Mouse (Mus musculus) adrenal gland, postnatal 4 days (tissue): Measurements from ENCODE around the gene Hexim1. TPM values are rescaled to one million over a fixed set of nuclear protein-coding genes. Genes with fewer than 3 reads are reported as not detected.

Source experiments
- DNase-seq, 2 experiments: peaks; one replicate each; pipeline ENCODE4 v3.0.0; 2021 to 2022; ENCODE audit warnings: low spot score in 2 of 2, mixed read lengths in 2 of 2
- long read RNA-seq, 2 experiments: library from polyadenylated mRNA; stranded (forward); transcript quantifications; one replicate each; pipeline ENCODE4 v2.0.0; 2021
- total RNA-seq, 2 experiments: library from RNA; stranded (reverse); gene quantifications; 2 replicates each; pipeline ENCODE4 v1.2.3; 2021

Gene Hexim1
- total RNA-seq, result 10 to 100 TPM; 50.6 to 53.4 TPM
- long read RNA-seq, experiment 1, transcript Hexim1-201 (1 exons, 3,495 nt), result major isoform, 14 of 14 reads
- long read RNA-seq, experiment 1, partial matches to known transcripts, result 0 of 14 reads
- long read RNA-seq, experiment 1, other reads (novel, unspliced or antisense), result 0 of 14 reads
- long read RNA-seq, experiment 2, transcript Hexim1-201 (1 exons, 3,495 nt), result major isoform, 26 of 26 reads
- long read RNA-seq, experiment 2, partial matches to known transcripts, result 0 of 26 reads
- long read RNA-seq, experiment 2, other reads (novel, unspliced or antisense), result 0 of 26 reads

- DNase-seq, result peak; percentile 98 to 100
Observed at GRCm38 (mm10) chr11:103116008-103116818, at the start of gene Hexim1. Gene Hexim1 (plus strand): TSS chr11:103116231.

- DNase-seq, result no peak
Observed at GRCm38 (mm10) chr11:103067051-103067361, 49.0 kb upstream of the Hexim1 start.

DNA sequence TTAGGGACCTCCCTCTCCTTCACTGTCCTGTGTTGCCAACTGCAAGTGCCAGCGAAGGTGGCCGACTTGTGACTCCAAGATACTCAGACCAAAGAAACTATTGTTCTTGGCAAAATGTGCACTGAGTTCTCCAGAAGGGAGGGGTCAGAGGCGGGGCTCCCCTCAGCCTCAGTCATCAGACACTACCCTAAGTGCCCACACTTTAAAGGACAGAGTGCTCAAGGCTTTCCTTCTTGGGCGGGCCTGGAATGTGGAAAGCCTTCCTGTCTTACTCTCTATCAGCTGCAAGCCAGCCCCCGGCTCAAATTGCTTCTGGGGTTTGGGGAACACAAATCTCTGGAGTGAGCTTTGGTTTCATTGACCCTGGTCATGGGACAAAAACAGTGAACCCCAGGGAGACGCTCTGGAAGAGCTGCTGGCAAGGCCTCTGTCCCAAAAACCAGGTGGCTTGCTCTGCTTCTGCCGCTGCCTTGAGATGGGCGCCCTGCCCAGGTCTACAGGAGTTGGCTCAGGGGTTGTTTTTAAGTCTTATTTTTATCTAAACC, 48.5 kb upstream of the Hexim1 start:
- DNase-seq, result no peak

DNA sequence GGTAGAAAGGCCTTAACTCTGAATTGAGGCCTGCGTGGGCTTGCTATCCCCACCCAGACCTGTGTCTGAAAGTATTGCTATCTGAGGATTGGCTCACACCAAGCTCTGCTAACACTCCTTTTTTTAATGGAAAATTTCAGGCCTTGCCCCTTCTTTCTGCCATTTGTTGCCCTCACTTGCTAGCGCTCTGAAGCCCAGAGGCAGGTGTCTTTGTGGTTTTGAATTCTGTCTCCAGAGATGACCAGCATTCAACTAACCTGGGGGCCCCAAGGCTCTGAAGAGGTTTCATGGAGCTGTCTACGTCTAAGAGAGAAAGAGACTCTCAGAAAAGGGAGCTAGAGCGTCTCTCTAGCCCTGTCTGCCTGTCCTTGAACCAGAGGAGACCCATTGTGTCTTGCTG, 47.8 kb upstream of the Hexim1 start:
- no peak for DNase-seq

- DNase-seq, result no peak
Observed at GRCm38 (mm10) chr11:103068884-103069283, 47.1 kb upstream of the Hexim1 start.

GRCm38 (mm10) chr11:103069731-103070130, 46.3 kb upstream of the Hexim1 start:
- DNase-seq, result no peak

GRCm38 (mm10) chr11:103070322-103070880, 45.6 kb upstream of the Hexim1 start:
- no peak for DNase-seq

DNA sequence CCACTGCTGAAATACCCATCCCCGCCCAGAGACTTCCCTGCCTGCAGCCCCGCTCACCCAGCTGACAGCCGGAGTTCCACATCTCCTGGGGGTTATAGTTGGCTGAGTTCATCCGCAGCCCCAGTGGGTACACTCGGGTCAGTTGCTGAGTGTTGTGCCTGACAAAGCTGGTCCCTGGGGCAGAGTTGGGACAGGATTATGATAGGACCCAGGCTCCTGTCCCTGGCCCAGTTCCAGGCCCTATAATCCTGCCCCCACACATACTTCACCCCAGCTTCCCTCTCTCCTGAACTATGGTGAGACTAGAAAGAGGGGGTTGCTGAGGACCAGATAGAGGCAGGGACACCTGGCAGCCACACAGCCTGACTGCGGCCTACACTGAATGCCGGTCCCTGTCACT, 42.4 kb upstream of the Hexim1 start:
- DNase-seq, result no peak

DNA sequence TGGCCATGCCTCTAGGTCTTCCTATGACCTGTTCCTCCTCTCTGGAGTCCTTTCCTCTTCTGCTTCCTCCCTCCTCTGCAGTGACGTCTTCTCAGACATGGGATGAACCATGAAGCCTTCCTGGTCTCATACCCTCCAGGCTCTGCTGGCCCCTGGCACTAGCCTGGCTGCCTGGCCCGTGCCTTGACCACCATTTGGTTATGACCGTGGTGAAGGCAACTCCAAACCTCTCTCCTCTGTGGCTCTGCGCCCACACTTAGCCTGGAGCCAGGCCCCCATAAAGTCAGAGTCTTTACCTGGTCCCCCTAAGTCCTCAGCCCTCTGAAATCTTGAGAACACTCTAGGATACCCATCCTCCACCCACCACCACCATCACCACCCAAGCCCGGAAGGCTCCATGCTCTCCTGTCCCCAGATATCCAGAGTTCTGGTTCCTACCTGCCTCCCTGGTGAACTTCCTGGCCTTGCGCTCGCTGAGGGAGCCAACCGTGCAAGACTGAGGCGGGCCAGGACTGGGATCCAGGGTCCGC, 41.8 kb upstream of the Hexim1 start:
- DNase-seq, result no peak

- DNase-seq, result no peak
Observed at GRCm38 (mm10) chr11:103074796-103075323, 41.2 kb upstream of the Hexim1 start.

- DNase-seq, result no peak
Observed at GRCm38 (mm10) chr11:103076010-103076409, 40.0 kb upstream of the Hexim1 start.

DNA sequence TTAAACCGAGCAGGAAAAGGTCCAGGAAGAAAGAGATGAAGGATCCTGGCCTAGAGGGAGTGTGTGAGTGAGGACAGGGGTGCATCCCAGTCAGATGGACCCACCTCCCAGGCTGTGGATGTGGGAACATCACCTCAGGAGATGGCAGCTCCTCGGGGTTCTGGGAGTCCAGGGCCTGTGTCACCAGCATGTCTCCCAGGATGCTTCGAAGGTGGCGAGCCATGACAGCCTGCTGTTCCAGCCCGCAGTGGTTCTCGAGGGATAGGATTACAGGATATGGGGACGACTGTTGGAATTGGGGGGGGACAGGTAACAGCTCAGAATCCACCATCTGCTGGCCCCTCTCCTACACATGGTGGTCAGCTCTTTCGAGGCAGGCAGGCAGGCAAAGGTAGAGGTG, 39.5 kb upstream of the Hexim1 start:
- no peak for DNase-seq

GRCm38 (mm10) chr11:103078131-103078530, 37.9 kb upstream of the Hexim1 start:
- DNase-seq, result no peak

DNA sequence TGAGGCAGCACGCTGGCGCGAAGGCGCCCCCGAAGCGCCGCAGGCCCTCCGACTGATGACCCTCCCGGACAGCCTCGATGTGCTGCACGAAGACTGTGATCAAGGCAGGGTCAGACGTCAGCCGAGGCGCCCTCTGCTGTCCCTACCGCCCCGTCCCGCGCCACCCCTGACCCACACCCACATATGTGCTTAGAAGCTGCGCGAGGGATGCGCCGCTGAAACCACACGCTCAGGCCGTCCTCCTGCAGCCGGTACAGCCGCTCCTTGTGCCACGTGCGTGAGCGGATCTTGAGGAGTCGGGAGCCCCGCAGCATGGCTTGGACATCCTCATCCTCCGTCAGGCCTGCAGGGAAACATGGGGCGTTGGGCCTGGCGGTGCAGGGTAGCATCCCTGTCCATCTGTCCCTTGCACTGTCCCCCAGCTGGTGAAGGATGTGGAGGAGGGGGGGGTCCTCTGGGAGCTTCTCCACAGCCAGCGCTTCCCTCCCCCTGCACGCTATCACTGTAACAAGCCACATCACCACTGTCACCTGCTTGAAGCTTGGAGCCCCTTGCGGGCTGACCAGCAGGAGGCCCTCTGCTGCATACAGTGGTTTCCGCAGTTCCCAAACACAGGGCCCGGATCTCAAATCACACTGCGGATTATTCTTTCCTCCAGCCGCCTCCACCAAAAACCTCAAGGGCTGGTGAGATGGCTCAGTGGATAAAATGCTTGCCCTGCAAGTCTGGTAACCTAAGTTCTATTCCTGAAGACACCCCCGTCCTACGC, 35.5 kb upstream of the Hexim1 start:
- DNase-seq, result no peak

- DNase-seq, result no peak
Observed at GRCm38 (mm10) chr11:103081631-103082030, 34.4 kb upstream of the Hexim1 start.

GRCm38 (mm10) chr11:103093306-103093705, 22.7 kb upstream of the Hexim1 start:
- no peak for DNase-seq

- no peak for DNase-seq
Observed at GRCm38 (mm10) chr11:103093862-103094833, 21.9 kb upstream of the Hexim1 start.

- no peak for DNase-seq
Observed at GRCm38 (mm10) chr11:103095107-103095670, 20.8 kb upstream of the Hexim1 start.

DNA sequence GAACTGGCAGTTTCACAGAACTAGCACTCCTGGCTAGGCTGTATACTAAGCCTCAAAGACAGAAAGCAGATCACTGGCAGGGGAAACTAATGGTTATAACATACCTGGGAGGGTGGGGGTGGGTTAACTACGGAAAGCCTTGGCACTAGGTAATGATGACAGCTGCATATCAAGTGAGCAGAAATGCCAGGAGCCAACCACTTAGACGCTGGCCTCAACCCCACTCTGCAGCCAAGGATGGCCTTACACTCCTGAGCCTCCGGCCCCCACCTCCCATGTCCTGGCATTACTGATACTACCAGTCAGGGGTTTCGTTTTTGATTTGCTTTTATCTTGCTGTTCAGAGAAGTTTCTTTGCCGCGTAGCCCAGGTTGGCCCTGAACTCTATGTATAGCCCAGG, 20.2 kb upstream of the Hexim1 start:
- no peak for DNase-seq
